Mouse (Mus musculus): ENCODE results near the gene Odf2.

The Odf2 gene

DNA sequence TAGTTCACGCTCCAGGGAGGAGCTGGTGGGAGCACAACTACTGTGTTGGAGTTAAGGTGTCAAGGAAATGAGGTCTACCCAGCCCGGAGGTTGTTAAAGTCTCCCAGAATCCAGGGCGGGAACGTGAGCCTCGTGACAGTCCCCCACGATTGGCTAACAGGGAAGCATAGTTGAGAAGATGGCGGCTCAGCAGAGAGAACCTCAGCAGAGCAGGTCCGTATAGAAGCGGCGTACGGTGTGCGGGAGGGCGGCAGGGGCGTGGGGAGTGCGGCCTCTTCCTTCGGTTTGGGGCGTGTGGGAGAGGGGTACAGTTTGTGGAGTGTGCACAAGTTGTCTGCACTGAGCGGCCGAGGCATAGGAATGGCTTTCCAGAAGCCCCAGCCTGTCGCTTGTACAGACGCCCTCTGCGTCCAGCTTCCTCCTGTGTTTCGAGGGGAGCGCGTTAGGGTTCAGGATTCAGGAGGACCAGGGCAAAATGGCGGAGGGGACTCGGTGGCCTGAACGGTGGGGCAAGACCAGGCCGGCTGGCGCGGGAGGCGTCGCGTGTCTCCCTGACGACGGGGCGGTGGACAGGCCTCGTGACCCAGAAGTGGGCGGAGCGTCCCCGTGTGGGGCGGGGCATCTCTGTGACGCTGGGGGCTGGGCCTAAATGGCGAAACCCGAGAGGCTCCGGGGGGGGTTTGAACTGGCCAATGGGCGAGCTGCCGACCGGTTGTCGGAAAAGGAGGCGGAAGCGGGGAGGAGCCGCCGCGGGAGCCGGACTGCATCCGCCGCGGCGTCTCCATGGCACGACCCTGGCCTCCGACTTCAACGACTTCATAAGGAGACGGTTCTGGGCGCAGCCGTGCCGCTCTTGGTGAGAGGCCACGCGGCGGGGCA, at the start of gene Odf2:
Gene Odf2 (plus strand): TSS at position 156 of the 879 bp plus-strand sequence.
- peak; percentile 100 for DNase-seq

- DNase-seq, result no peak
Measured at GRCm38 (mm10) chr2:29839460-29839859, 49.6 kb upstream of the Odf2 start.

- DNase-seq, result no peak
Measured at GRCm38 (mm10) chr2:29843231-29844105, 45.6 kb upstream of the Odf2 start.

DNA sequence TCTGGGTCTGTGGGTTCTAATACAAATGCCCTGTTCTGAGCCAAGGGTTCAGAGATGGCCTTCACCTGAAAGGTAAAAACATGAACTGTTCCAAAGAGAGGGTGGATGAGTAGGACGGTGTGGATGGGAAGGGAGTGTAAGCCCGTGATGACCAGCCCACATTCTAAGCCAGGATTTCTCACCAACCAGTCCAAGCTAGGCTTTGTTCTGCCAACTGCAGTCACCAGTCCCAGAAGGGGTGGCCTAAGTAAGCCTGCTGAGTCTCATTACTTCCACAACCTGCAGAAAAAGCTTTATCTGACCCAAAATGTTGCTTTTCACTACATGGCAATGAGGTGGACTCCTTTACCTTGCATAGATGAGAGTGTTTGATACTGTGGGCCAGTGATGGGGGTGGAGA, 44.9 kb upstream of the Odf2 start:
- DNase-seq, result no peak

GRCm38 (mm10) chr2:29844661-29845060, 44.4 kb upstream of the Odf2 start:
- no peak for DNase-seq

GRCm38 (mm10) chr2:29845636-29846035, 43.4 kb upstream of the Odf2 start:
- DNase-seq, result no peak

DNA sequence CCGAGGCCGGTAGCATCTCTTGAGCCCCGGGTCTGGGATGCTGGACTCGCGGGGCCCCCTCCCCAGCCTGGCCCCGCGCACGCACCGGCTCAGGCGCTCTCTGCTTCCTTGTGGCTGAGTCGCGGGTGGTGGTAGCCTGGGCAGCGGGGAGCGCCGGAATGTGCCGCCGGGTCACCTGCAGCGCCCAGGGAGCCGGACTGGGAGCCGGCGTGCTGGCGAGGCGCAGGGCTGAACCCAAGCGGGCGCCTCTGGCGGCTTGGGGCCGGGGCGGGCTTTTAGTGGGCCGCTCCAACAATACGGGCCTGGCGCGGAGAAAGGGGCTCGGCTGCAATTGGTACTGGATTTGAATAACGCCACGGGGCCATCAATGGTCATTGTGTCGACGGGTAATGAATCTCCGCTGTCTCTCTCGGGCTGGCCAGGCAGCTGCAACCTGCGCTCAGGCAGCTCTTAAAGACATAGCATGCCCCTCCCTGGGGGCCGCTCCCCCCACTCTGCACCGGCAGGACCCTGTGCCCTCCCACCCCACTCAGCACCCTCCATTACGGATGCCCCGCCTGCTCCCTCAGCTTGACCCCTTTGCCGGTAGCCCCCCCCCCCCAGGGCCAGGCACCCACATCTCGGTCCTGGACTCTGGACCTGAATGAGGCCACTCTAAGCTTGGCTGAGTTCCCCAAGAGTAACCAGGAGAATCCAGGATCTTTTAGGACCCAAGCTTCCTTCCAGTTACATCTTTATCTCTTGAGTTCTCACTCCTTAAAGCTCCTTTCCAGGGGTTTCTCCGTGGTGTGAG, 42.8 kb upstream of the Odf2 start:
- no peak for DNase-seq

DNA sequence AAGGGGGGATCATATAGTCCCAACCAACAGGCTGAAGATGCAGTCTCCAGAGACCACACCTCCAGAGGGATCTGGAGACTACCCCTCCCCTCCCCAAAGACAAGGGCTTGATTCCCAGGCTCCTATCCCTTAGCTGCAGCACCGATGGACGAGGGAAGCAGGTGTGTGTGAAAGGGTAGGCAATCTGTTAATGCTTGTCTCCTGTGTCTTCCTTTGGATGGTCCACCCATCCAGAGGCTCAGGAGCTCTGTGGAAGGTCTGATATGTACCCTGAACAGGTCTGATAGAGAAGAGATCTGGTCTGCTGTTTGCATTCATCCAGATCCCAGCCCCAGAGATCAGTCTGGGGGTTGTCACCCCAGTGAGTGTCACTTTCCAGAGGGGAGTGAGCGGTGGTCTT, 42.1 kb upstream of the Odf2 start:
- no peak for DNase-seq

DNA sequence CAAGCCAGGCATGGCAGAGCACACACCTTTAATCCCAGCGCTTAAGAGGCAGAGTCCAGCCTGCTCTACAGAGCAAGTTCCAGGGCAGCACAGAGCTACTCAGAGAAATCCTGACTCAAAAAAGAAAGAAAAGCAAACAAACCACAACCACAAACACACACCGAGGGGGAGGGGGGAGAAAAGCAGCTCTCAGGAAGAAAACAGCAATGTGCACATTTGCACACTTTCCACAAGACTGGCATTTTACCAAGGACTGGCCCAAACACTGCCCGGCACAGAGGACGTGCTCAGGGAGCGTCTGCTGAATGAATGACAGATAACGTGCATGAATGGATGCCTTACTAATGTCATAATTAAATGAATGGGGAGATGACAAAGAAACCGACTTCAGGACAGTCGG, 40.0 kb upstream of the Odf2 start:
- DNase-seq, result no peak

DNA sequence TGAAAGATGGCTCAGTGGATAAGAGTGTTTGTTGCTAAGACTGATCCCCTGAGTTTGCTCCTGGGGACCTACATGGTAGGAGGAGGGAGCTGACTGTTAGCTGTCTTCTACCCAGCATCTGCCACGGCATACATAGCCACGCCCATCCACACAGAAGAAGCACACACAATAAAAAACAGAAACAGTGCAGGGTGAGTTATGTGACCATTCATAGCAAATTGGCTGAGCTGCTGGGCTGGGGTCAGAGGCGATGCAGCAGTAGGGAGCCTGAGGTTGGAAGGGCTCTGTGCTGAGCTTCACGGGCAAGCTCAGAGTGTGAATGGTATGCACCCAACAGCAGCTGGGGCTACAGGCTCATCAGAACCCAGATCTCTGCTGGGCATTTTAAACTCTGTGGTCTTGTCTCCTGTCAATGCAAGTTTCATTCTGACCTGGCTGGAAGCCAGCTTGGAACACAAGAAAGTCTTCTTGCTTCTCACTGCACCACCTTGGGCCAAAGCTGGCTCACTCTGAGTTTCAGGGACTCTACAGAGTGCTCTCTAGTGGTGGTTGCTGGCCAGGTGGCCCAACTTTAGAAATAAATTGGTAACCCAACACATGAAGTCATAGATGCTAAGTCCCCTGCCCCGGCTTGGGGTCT, 39.1 kb upstream of the Odf2 start:
- DNase-seq, result no peak

- DNase-seq, result no peak
Measured at GRCm38 (mm10) chr2:29852957-29853485, 36.0 kb upstream of the Odf2 start.

GRCm38 (mm10) chr2:29853736-29854135, 35.3 kb upstream of the Odf2 start:
- no peak for DNase-seq

GRCm38 (mm10) chr2:29855585-29856210, 33.3 kb upstream of the Odf2 start:
- no peak for DNase-seq

GRCm38 (mm10) chr2:29856451-29857260, 32.4 kb upstream of the Odf2 start:
- no peak for DNase-seq

DNA sequence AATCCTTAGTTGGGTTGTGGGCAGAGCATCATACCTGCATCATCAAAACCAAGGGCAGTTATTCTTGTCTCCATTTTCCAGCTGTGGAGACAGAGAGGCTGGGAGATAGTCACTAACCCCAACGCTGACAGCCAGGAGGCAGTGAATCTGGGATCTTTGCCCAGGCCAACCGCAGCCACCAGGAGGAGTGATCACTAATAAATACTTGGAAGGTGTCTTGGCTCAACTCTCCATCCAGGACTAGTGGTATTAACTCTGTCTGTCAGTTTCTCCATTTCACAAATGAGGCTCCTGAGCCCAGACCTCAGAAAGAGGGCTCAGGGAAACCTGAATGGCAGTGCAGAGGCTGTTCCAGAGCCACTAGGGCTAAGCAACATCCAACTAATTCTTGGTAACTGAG, 31.7 kb upstream of the Odf2 start:
- DNase-seq, result no peak

DNA sequence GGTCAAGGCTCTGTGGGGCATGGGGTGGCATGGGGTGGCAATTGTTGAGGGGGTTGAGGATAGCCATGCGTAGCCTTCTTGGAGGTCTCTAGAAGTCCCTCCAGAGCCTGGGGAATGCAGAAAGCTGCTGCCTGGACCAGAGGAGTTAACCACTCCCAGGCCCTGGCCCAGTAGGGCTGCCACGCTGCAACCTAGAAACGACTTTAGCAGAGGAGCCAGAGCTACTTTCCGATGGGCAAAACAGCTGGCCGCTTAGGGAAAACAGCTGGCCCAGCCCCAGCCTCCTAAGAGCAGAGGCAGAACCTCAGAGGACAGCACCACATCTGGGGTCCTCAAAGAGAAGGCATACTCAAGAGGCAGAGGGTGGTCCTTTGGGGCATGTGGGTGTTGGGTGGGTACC, 31.1 kb upstream of the Odf2 start:
- DNase-seq, result no peak

DNA sequence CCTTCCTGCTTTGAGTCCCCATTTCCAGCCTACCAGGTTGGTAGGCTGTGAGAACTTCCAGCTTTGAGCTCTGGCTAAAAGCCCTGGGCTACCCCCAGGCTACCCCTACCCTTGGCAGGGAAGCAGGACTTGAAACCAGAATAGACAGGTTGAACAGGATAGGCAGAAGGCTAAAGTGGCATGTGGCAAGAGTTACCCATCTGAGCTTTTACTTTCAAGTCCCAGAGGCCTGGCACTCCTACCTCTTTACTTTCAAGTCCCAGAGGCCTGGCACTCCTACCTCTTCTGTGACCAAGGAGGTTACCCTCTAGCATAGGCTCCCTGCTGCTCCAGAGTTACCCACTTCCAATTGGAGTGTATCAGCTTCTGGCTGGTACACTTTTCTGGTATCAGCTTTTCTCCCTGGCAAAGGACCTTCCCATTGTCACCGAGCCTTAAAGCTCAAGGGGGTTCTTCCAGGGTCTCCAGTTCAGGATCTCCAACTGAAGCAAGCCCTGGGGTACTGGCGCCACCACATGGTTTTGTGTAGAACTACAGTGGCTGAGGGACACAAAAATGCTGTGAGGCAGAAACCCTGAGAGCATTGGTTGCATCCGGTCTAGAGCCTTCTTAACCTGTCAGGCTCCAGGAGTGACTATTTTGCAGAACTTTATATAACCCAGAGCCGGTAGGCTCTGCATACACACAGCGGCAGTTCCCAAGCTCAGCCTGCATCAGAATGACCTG, 30.1 kb upstream of the Odf2 start:
- peak; percentile 61 to 75 for DNase-seq

GRCm38 (mm10) chr2:29865125-29865524, 23.9 kb upstream of the Odf2 start:
- no peak for DNase-seq

- peak; percentile 89 to 91 for DNase-seq
Measured at GRCm38 (mm10) chr2:29868949-29869645, 19.9 kb upstream of the Odf2 start, which contains the start of gene Cercam. TSS of gene Cercam (plus strand) at chr2:29869164.

All from lung, postnatal 4 days (tissue).